Mouse (Mus musculus) Patski (cell line): ENCODE measurements around the gene Kif7. TPM values are rescaled to one million over a fixed set of nuclear protein-coding genes. Genes with fewer than 3 reads are reported as not detected.

Experiments used
- ATAC-seq: fragments of 100-300 bp; one replicate; pipeline ENCODE4 v1.8.0; 2021
- CTCF ChIA-PET: fragments of 350-600 bp; sonication (Branson Sonifier 250); formaldehyde crosslinking; loops from one replicate; lab custom pipeline; 2022; ENCODE audit warnings: inconsistent platforms; lab: Charles Lee
- POLR2A ChIA-PET: fragments of 350-600 bp; sonication (Branson Sonifier 250); formaldehyde crosslinking; loops from one replicate; lab custom pipeline; 2022; ENCODE audit warnings: antibody characterized with exemption, inconsistent platforms; lab: Charles Lee
- DNase-seq: peaks from one replicate; pipeline ENCODE4 v3.0.0-alpha.2; 2011; ENCODE audit warnings: low read depth, low spot score
- H3K27me3 ChIP-seq: fragments of 371-371 bp; one replicate; pipeline ENCODE4 v1.5.1; 2021
- CTCF ChIP-seq: fragments of 100-300 bp; IDR thresholded peaks from one replicate; pipeline ENCODE4 v1.5.1; 2021
- in situ Hi-C: fragments of 300-500 bp; cut with MboI; formaldehyde crosslinking; loops from 3 replicates; pipeline ENCODE4 v1.11.1; 2018; ENCODE audit warnings: low pct_unique_long_range_greater_than_20kb, mixed read lengths
- polyA plus RNA-seq: library from polyadenylated mRNA; unstranded; gene quantifications from one replicate; pipeline ENCODE4 v1.2.3, GENCODE M21; 2021

The Kif7 gene
- polyA plus RNA-seq, 1 experiment from 2014 or later: 9.6 TPM

DNA sequence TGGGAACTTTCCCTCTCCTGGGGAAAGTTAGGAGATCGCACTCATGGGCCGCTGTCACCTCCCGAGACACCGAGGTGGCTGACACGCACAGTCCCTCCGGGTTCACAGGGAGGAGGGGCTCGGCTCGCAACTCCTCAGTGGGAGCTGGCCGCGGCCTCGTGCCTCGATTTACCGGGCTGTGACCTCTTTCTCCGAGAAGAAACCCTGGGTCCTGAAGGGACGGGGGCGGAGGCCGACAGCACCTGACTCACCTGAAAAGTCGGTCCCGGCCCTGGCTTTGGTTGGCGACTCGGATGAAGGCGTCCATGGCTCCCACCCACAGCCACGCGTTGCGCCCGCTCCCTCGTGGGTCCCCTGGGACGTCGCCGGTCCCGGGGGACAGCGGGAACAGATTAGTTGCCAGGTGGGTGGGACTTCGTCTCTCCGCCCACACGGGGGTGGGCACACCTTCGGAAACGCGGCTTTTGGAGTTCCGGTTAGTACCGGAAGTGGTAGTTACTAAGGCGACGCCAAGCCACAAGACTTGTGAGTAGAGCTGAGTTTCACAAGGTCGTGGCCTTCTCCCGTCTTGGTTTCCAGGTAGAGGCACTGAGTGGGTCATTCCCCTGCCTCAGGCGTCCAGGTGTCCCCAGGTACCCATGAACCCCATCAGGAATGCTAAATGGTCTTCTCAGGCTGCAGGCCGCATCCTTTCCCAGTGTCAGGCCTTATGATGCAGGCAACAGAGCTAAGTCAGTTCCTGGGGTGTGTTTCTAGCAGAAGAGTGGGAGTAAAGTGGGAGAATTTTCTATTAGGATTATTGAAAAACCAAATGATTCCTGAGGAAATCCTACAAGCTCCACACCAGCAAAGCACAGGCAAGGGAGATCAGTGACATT is 27.4 kb upstream of the Kif7 start, which contains the start of the genes Pex11a and Wdr93:
TSS of gene Pex11a (minus strand) at position 473 of the 878 bp plus-strand sequence.
TSS of gene Wdr93 (plus strand) at position 505 of the 878 bp plus-strand sequence.
- in situ Hi-C loops: no loop called here
- ChIA-PET POLR2A (interaction anchor here (1.6 kb wide), 1 partner anchor 8 kb away, joined by 5 read pairs; no protein-coding TSS in a partner anchor), CTCF (no interaction called here)
- peak; percentile 80 for ATAC-seq
- DNase-seq: peak; percentile 38
- H3K27me3 ChIP-seq: no peaks in the 10 kb centered on the region
- no peak for TF ChIP-seq CTCF

DNA sequence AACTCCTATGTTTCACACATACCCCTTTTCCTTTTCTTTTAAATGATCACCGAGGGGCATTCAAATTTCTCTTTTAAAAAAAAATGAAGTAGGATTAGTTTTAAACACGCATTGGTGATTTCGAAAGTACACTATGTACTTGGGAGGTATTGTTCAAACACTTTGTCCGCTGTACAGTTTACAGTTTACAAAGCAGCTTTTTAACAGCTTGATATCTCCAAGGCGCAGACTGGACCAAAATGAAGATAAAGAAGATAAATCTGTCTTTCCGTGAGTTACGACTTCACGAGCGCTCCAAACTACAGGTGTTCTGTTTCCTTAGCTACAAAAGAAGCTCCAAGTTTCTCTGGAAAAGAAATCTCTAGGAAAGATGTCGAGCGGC is 26.7 kb upstream of the Kif7 start:
- in situ Hi-C loops: no loop called here
- ChIA-PET POLR2A (no interaction called here), CTCF (no interaction called here)
- no peak for TF ChIP-seq CTCF
- ATAC-seq: no peak
- no peaks in the 10 kb centered on the region for H3K27me3 ChIP-seq
- DNase-seq: no peak

DNA sequence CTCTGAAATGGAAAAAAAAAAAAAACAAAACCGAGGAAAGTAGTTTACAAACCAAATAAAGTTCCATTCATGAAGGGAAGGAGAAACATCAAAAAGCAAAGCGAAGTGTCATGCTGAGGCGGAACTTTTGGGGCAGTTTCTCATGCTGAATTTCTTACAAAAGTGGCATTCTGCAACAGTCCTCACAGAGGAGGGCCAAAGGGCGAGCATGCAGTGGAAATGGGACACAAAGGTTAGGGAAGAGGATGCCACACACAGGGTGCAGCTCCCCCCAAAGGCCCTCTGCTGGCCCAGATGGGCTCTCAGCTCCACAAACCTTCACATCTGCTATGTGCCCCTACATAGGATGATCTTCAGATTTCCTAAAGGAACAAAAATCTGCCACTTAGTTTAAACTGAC is 24.8 kb upstream of the Kif7 start:
- no peaks in the 10 kb centered on the region for H3K27me3 ChIP-seq
- no peak for DNase-seq
- in situ Hi-C loops: no loop called here
- ChIA-PET CTCF (interaction anchor here (1.1 kb wide), 1 partner anchor 11 kb away, joined by 4 read pairs; no protein-coding TSS in a partner anchor), POLR2A (no interaction called here)
- ATAC-seq: no peak
- TF ChIP-seq CTCF: no peak

DNA sequence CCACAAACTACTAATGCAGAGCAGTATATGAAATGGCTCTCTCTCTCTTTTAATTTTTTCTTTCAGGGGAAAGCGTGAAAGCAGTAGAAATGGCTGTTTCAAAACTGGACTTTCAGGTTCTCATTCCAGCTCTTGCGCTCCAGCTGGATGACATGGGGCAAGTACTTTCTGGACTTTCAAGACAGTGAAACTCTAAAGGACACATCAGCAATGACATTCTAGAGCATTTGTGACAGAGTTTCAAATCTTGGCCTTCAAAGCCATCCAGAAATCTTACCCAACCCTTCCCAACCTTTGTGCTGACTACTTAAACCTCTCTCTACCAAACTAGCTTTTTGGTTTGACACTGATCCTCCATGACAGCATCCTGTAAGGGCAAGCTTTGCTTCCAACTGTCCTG is 23.4 kb upstream of the Kif7 start:
- in situ Hi-C loops: no loop called here

DNA sequence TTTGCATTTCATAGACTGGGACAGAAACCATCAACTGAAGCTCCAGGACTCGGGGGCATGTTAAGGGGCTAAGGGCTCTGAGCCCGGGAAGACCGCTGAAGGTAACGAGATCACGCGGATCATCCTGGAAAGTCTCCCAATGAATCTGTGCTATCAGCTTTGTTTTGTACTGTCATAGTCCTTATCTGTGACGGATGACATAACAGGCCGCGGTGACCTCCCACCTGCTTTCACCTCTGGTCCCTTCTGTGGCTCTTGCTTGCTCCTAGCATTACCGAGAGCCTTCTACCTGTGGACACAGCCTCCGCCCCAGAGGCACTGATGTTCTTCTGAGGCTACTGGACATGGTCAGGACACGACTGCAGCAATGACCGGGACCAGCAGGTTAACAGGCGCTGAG is 21.0 kb upstream of the Kif7 start:
- H3K27me3 ChIP-seq: no peaks in the 10 kb centered on the region
- DNase-seq: no peak
- no peak for ATAC-seq
- POLR2A ChIA-PET: no interaction called here
- in situ Hi-C loops: no loop called here
- CTCF ChIA-PET: interaction anchor here (3.3 kb wide), 1 partner anchor 9 kb away, joined by 13 read pairs; no protein-coding TSS in a partner anchor
- no peak for TF ChIP-seq CTCF

More for the DNA sequence above, 23.4 kb upstream of the Kif7 start:
- ATAC-seq: no peak
- no peaks in the 10 kb centered on the region for H3K27me3 ChIP-seq
- POLR2A ChIA-PET: interaction anchor here (0.6 kb wide), 1 partner anchor 375 kb away, joined by 3 read pairs; no protein-coding TSS in a partner anchor
- CTCF ChIA-PET: interaction anchor here (3.3 kb wide), 1 partner anchor 11 kb away, joined by 13 read pairs; no protein-coding TSS in a partner anchor
- TF ChIP-seq CTCF: no peak
- DNase-seq: no peak

DNA sequence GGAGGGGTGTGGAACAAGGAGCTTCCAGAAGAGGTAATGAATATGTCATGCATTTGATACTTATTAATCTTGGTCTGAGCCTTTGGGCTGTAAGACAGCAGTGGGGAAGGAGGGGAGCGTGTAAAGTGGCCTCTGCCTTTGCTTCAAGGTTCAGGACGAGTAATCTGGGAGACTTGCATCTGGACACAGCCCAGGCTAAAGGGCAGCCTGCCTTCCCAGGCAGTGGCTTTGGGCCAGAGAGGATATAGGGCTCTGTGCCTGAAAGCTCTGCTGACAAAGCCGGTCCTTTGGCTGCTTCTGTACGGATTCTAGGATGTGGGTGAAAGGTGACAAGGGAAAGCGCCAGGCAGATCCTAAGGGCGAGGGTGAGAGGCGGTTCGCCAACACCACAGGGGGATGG is 19.0 kb upstream of the Kif7 start:
- DNase-seq (no peak), ATAC-seq (no peak)
- ChIA-PET CTCF (no interaction called here), POLR2A (interaction anchor here (0.6 to 1.3 kb wide), 2 partner anchors 9 to 156 kb away, joined by 3 to 5 read pairs; partner anchors contain the start of genes Pex11a and Wdr93)
- no peak for TF ChIP-seq CTCF
- H3K27me3 ChIP-seq: no peaks in the 10 kb centered on the region
- in situ Hi-C loops: no loop called here

DNA sequence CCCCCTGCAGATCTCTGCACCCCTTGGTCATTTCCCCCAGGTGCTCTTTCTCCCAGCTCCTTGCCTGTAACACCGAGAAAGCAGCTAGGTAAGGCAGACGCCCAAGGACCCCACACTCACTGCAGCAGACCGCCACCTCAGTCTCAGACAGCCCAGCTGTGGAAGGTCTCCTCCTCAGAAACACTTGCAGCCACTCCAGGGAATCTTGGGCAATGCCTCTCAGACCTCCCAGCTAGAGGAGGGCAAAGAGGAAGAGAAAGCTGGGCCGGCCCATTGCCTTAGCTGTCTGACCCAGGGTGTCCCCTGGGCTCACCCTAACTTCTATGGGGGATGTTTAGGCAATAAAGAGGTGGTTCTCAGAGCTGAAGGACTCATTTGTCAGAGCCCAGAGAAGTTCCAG is 17.1 kb upstream of the Kif7 start, which contains the start of gene Plin1:
TSS of gene Plin1 (minus strand) at position 282 of the 400 bp plus-strand sequence.
- in situ Hi-C loops: no loop called here
- no peak for DNase-seq

DNA sequence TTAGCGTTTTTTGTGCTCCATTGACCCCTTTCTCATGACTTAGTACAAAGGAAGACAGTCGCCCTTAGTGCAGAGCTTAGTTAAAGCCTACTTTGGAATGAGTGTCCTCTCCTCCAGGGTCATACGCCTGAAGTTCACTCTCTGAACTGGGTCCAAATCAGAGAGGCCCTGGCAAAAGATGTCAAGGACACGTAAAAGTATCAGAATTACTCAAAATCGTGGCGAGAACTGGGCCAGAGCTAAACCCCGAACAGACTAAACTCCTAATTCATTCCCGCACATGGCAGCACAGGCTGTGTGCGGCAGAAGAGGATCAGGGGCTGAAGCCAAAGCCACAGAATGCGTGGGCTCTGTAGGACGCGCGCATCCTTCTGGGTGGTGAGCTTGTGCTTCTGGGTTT is 15.9 kb upstream of the Kif7 start:
- ATAC-seq (no peak), DNase-seq (no peak)
- ChIA-PET POLR2A (no interaction called here), CTCF (interaction anchor here (7.4 kb wide), 1 partner anchor 30 kb away, joined by 32 read pairs; no protein-coding TSS in a partner anchor)
- no peaks in the 10 kb centered on the region for H3K27me3 ChIP-seq
- TF ChIP-seq CTCF: no peak
- in situ Hi-C loops: no loop called here

More for the DNA sequence above, 17.1 kb upstream of the Kif7 start, which contains the start of gene Plin1:
- ATAC-seq: no peak
- ChIA-PET POLR2A (no interaction called here), CTCF (interaction anchor here (1.6 kb wide), 1 partner anchor 65 kb away, joined by 6 read pairs; no protein-coding TSS in a partner anchor)
- no peaks in the 10 kb centered on the region for H3K27me3 ChIP-seq
- TF ChIP-seq CTCF: no peak

DNA sequence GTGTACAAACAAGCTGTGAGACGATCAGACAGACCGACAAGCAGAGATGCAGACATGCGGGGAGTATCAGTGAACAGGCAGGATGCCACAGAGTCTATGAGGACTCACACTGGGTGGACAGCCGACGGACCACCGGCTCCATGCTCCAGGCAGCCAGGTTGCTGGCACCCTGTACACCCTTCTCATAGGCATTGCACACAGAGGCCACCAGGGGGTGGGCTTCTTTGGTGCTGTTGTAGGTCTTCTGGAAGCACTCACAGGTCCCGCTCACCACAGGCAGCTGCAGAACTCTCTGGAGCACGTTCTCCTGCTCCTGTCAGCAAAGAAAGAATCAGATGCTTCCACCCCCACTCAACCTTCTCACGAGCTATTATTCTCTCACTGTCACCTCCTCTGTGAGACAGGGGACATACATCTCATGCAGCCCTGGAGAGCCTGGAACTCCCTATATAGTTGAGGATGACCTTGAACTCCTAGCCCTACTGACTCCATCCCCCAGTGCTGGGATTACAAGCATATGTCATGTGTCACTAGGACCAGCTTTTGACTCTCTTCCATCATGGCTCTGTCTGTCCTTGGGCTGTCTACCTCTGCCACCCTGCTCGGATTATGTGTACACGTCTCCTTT is 14.3 kb upstream of the Kif7 start:
- no peak for TF ChIP-seq CTCF
- in situ Hi-C loops: loop anchor here (5.0 kb wide), 2 partner anchors 53 to 118 kb away; no protein-coding TSS in a partner anchor
- DNase-seq (no peak), ATAC-seq (no peak)
- ChIA-PET CTCF (interaction anchor here (0.9 to 7.4 kb wide), 10 partner anchors 10 to 234 kb away, joined by 3 to 32 read pairs (median 6); partner anchors contain the start of gene Ticrr), POLR2A (no interaction called here)
- peaks cover 5% of the 10 kb centered on the region for H3K27me3 ChIP-seq

DNA sequence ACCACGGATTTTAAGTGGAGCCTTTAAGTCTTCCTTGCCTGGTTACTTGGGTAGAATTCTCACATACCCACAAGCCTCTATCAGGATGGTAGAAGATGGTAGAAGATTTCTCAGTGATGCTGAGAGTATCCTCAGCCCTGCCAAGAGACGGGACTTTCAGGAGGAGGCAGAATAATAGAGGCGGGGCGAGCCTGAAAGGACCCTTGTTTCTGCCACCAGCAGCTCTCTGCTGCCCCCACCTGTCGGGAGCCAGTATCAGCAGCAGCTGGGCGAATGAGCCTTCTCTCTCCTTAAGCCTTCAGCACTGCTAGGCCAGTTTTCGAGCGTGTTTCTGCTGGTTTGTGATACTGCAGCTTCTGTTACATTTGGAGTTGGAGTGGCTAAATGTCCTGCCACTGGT is 13.6 kb upstream of the Kif7 start:
- H3K27me3 ChIP-seq: peaks cover 8% of the 10 kb centered on the region
- ATAC-seq (peak; percentile 54), DNase-seq (no peak)
- TF ChIP-seq CTCF: peak; percentile 95
- POLR2A ChIA-PET: interaction anchor here (1.2 kb wide), 1 partner anchor 14 kb away, joined by 3 read pairs; the partner anchor contains the start of gene Kif7
- in situ Hi-C loops: loop anchor here (5.0 kb wide), 2 partner anchors 52 to 117 kb away; no protein-coding TSS in a partner anchor
- CTCF ChIA-PET: interaction anchor here (0.8 to 7.4 kb wide), 17 partner anchors 9 to 234 kb away, joined by 3 to 32 read pairs (median 4); partner anchors contain the start of gene Ticrr
